Mouse (Mus musculus) thymus, postnatal 0 days (tissue): ENCODE data around the gene Olfr204. TPM values are rescaled to one million over a fixed set of nuclear protein-coding genes. Genes with fewer than 3 reads are reported as not detected.
"Not testable (repeated sequence)": the region's sequence is repeated elsewhere in the genome, so short reads cannot be mapped to it uniquely, and the experiment has no call there.

Source experiments
- DNase-seq: peaks from one replicate; pipeline ENCODE4 v3.0.0-alpha.2; 2015; ENCODE audit warnings: low spot score
- polyA plus RNA-seq: library from polyadenylated mRNA; unstranded; fragments of >200 nt; fragmentation: Nextera tagmentation; extraction: Ambion mirVana; gene quantifications from 2 replicates; pipeline ENCODE4 v1.2.1, GENCODE M21; 2015

Olfr204 gene
- not detected in 2 replicates for polyA plus RNA-seq

- no peak for DNase-seq
Observed at GRCm38 (mm10) chr16:59318148-59318547, at the start of gene Olfr204. Gene Olfr204, minus strand, starts transcription at chr16:59318248.

- DNase-seq, result no peak
Observed at GRCm38 (mm10) chr16:59363893-59364292, 45.8 kb upstream of the Olfr204 start, which contains the start of gene Olfr209. Gene Olfr209, minus strand, starts transcription at chr16:59363993.

- no peak for DNase-seq
Observed at GRCm38 (mm10) chr16:59349146-59349545, 31.1 kb upstream of the Olfr204 start, which contains the start of gene Olfr206. Gene Olfr206, minus strand, starts transcription at chr16:59349246.

- DNase-seq, result no peak
Observed at GRCm38 (mm10) chr16:59331038-59331437, 13.0 kb upstream of the Olfr204 start, which contains the start of gene Olfr205. Gene Olfr205, minus strand, starts transcription at chr16:59331138.

GRCm38 (mm10) chr16:59323262-59323661 lies 5.2 kb upstream of the Olfr204 start:
- DNase-seq, result not testable (repeated sequence)

DNA sequence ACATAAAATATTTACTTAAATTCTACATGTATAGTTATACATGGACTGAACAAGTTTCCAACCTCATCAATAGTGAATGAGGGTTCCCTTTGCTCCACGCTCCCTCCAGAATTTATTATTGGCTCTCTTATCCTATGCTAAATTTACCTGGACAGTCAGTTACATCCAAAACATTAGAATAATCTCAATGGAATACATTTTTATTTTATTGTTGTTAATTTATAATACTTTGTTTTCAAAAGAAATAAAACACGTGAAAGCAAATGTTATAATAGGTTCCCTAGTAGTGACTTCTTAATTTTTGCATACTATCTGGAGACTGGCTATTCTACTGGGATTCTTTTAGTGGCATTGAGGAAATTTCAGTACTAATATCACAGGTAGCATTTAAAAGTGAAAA lies 19.5 kb downstream of the Olfr204 start, which contains the start of gene Olfr203:
Gene Olfr203, plus strand, starts transcription at position 301 of the 400 bp plus-strand sequence.
- DNase-seq, result no peak

DNA sequence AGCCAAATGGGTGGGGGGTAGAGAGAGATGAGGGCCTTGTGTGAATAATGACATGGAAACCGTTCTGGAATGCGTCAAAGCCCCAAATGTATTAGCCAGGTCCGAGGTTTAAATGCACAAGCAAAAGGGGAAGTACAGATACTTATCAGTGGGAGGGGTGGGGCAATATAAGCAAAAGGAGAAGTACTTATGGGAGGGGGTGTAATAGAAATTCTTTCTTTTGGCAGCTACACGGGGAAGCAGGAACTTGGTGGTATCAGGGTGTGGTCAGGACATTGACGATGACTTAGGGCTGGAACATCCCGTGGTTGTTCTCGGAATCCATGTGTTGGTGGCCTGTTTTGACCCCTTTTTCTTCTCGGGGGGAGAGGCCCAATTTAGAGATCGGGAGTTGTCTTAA lies 30.5 kb downstream of the Olfr204 start:
- DNase-seq, result not testable (repeated sequence)

DNA sequence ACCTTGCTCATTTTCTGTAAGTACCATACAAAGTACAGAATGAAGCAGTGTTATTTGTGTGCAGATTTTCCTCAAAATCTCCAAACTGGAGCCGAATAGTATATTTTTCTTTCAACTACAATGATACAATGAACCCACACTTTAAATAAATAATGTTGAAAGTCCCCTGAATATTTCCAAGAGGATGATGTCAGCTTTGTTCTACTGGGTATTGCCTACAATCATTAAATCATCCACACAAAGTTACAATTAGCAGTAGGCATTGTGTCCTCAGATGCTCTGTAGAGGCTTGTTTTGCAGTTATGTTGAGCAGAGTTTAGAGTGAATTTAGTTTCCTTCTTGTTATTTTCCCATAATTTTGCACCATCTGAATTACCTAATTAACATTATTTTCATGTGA lies 31.4 kb downstream of the Olfr204 start, which contains the start of gene Olfr202:
Gene Olfr202, minus strand, starts transcription at position 101 of the 400 bp plus-strand sequence.
- DNase-seq, result no peak

DNA sequence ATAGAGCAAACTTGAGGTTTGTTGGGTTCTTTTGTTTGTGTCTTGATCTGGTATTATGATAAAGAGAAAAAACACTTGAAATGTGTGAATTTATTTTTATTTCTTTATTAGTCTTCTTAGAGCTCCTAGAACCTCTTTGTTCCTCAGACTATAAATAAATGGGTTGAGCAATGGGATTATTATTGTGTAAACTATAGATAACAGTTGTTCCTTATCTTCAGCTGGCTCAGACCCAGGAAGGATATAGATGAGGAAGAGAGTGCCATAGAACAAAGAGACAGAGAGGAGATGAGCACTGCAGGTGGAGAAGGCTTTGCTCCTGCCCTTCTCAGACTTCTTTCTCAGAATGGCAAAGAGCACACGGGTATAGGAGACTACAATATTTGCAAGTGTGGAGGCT lies 34.6 kb downstream of the Olfr204 start:
- DNase-seq, result no peak

DNA sequence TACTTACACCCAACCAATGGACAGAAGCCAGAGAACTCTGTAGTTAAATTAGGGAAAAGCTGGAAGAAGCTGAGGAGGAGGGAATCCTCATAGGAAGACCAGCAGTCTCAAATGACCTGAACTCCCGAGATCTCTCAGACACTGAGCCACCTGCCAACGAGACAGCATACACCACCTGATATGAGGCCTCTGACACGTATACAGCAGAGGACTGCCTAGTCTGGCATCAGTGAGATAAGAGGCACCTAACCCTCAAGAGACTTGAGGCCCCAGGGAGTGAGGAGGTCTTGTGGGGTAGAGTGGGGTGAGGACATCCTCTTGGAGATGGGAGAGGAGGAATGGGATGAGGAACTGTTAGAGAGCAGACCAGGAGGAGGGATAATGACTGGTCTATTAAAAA lies 37.5 kb downstream of the Olfr204 start:
- DNase-seq, result no peak

- DNase-seq, result not testable (repeated sequence)
Observed at GRCm38 (mm10) chr16:59272532-59272931, 45.5 kb downstream of the Olfr204 start, which contains the start of gene Olfr201. Gene Olfr201, minus strand, starts transcription at chr16:59272632.

- not testable (repeated sequence) for DNase-seq
Observed at GRCm38 (mm10) chr16:59269097-59269496, 49.0 kb downstream of the Olfr204 start.

Other genes with a start within 250 kb of the Olfr204 start
- gene Olfr190, start 240.2 kb downstream of the Olfr204 start, polyA plus RNA-seq, result not detected in 2 replicates
- not detected in 2 replicates for gene Olfr191, start 228.4 kb downstream of the Olfr204 start, polyA plus RNA-seq
- not detected in 2 replicates for gene Olfr193, start 206.4 kb downstream of the Olfr204 start, polyA plus RNA-seq
- gene Olfr194, start 197.2 kb downstream of the Olfr204 start, polyA plus RNA-seq, result not detected in 2 replicates
- gene Olfr195, start 171.2 kb downstream of the Olfr204 start, polyA plus RNA-seq, result not detected in 2 replicates
- gene Olfr196, start 147.8 kb downstream of the Olfr204 start, polyA plus RNA-seq, result not detected in 2 replicates
- gene Olfr198, start 114.7 kb downstream of the Olfr204 start, polyA plus RNA-seq, result not detected in 2 replicates
- not detected in 2 replicates for gene Olfr199, start 98.5 kb downstream of the Olfr204 start, polyA plus RNA-seq
- gene Olfr201, start 45.6 kb downstream of the Olfr204 start, polyA plus RNA-seq, result not detected in 2 replicates
- not detected in 2 replicates for gene Olfr202, start 31.5 kb downstream of the Olfr204 start, polyA plus RNA-seq
- not detected in 2 replicates for gene Olfr203, start 19.4 kb downstream of the Olfr204 start, polyA plus RNA-seq
- gene Olfr205, start 12.9 kb upstream of the Olfr204 start, polyA plus RNA-seq, result not detected in 2 replicates
- gene Olfr206, start 31.0 kb upstream of the Olfr204 start, polyA plus RNA-seq, result not detected in 2 replicates
- not detected in 2 replicates for gene Olfr209, start 45.7 kb upstream of the Olfr204 start, polyA plus RNA-seq
- gene Gabrr3, start 89.1 kb upstream of the Olfr204 start, polyA plus RNA-seq, result not detected in 2 replicates
- 26.0 and 29.6 TPM in 2 replicates for gene Riox2, start 153.5 kb upstream of the Olfr204 start, polyA plus RNA-seq